Mouse (Mus musculus): ENCODE measurements around the gene Spef1. TPM values are rescaled to one million over a fixed set of nuclear protein-coding genes. Genes with fewer than 3 reads are reported as not detected.

Gene Spef1
- polyA plus RNA-seq, 1 experiment from 2014 or later: 1.2 TPM

DNA sequence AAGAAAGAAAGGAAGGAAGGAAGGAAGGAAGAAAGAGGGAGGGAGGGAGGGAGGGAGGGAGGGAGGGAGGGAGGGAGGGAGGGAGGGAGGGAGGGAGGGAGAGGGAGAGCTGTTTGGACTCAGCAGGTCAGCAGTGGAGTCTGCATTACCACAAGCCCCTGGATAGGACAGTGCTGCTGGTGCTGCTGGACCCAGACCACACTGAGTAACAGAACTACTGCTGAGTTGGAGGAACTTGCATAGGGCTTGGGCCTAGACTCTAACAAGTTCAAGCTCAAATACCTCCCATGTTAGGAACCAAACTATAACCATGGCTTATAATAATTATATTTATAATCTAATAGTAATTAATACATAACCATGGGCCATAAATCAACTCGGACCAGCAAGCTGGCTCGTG, 56.2 kb downstream of the Spef1 start:
- Histone ChIP-seq H3K36me3 (no peaks in the 10 kb centered on the region), H3K27ac (peak overlapping the region; percentile 70), H3K27me3 (0 out of 2 replicates have a peak, but pooled peaks cover 4% of the 10 kb centered on the region), H3K4me2 (no peak overlapping the region), H3K4me3 (replicated peaks) (no peak overlapping the region), H3K4me1 (replicated peaks) (peaks cover 91% of the 10 kb centered on the region), H3K9ac (no peak overlapping the region), H3K9me3 (replicated peaks) (no peaks in the 10 kb centered on the region)
- WGBS (ENCODE audit: insufficient replicate concordance): 86% methylated on average over 2 of the region's 2 CpGs
- ATAC-seq (ENCODE audit: low read depth) (no peak), DNase-seq (no peak)

DNA sequence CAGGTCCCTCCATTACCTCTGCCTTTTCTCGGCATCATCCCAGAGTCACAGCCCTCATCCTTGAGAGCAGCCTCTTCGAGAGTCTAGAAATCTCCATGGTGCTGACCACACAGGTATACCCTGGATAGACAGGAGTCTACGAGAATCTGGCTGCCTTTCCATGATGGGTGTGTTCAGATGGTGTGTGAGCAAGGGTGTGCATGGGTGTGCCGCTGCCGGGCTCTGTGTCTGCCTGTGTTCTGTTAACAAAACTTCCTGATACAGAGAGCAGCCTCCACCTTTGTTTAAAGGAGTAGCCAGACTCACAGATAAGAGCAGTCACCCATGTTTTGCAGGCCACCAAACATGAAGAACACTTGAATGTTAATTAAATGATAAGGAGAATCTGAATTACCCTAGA, 57.2 kb downstream of the Spef1 start:
- peak; percentile 70 for DNase-seq
- H3K27ac ChIP-seq: peak overlapping the region; percentile 86

DNA sequence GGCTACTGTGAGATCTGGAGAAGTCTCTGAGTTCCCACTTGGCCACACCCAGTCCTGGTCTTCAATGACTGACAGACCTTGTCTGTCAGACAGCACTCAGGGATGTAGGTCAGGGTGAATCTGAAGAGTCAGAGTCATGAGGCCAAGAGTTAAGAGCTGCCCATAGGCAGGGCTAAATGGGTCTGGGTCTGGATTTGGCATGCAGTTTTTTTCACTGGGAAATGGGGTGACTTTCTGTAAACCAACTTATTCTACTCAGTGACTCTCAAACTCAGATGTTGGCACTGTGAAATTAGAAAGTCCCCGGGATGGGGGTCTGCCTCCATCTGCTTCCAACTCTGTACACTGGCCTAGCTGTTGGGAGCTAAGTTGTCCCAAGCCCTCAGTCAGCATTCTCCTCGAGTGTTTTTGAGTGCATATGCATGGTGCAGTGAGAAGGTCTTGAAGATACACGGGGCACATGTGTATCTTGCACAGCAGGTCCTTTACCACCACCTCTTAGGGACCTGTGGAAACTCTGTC, 58.4 kb downstream of the Spef1 start:
- Histone ChIP-seq H3K27me3 (peaks cover 11% of the 10 kb centered on the region; the same call in 1 of the 2 replicates), H3K4me2 (peak overlapping the region; percentile 92), H3K9ac (peak overlapping the region; percentile 82; the same call in 1 of the 2 replicates), H3K36me3 (no peaks in the 10 kb centered on the region), H3K4me1 (replicated peaks) (peaks cover 83% of the 10 kb centered on the region), H3K9me3 (replicated peaks) (no peaks in the 10 kb centered on the region), H3K4me3 (replicated peaks) (peak overlapping the region; percentile 64), H3K27ac (peak overlapping the region; percentile 86)
- no peak for DNase-seq
- WGBS (ENCODE audit: insufficient replicate concordance): 61% methylated on average over 3 of the region's 3 CpGs
- no peak for ATAC-seq (ENCODE audit: low read depth)

More for the DNA sequence above, 57.2 kb downstream of the Spef1 start:
- ATAC-seq (ENCODE audit: low read depth): peak; percentile 80
- Histone ChIP-seq H3K4me3 (replicated peaks) (no peak overlapping the region), H3K27me3 (peaks cover 8% of the 10 kb centered on the region; the same call in 1 of the 2 replicates), H3K4me2 (peak overlapping the region; percentile 92), H3K4me1 (replicated peaks) (peaks cover 90% of the 10 kb centered on the region), H3K9me3 (replicated peaks) (no peaks in the 10 kb centered on the region), H3K9ac (peak overlapping the region; percentile 82), H3K36me3 (no peaks in the 10 kb centered on the region)
- 37% methylated on average over 5 of the region's 5 CpGs for WGBS (ENCODE audit: insufficient replicate concordance)

DNA sequence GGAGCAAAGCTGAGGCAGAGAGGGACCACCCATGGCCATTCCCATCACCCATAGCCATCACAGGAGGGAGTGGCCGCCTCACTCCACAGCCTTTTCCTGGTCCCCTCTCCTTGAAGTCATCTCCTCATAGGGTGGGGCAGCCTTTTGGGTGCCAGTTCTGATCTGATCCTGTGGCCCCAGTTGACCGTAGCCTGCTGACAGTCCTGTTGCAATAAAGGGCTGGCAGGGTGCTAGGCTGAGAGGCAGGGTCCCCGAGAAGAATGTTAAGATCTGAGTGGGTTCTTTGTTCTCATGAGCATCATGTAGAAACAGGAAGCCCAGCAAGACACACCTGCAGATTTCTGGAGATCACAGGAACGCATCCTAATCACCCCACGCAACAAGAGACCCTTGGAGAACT, 58.9 kb downstream of the Spef1 start:
- WGBS (ENCODE audit: insufficient replicate concordance): 67% methylated on average over 5 of the region's 5 CpGs
- peaks cover 78% of the 10 kb centered on the region for H3K4me1 ChIP-seq (replicated peaks)
- peak overlapping the region; percentile 82 for H3K9ac ChIP-seq
- H3K27me3 ChIP-seq: peaks cover 13% of the 10 kb centered on the region; the same call in 1 of the 2 replicates
- H3K4me2 ChIP-seq: peak overlapping the region; percentile 92
- peak overlapping the region; percentile 64 for H3K4me3 ChIP-seq (replicated peaks)
- peak overlapping the region; percentile 86 for H3K27ac ChIP-seq
- ATAC-seq (ENCODE audit: low read depth) (no peak), DNase-seq (no peak)
- no peaks in the 10 kb centered on the region for H3K36me3 ChIP-seq
- no peaks in the 10 kb centered on the region for H3K9me3 ChIP-seq (replicated peaks)

DNA sequence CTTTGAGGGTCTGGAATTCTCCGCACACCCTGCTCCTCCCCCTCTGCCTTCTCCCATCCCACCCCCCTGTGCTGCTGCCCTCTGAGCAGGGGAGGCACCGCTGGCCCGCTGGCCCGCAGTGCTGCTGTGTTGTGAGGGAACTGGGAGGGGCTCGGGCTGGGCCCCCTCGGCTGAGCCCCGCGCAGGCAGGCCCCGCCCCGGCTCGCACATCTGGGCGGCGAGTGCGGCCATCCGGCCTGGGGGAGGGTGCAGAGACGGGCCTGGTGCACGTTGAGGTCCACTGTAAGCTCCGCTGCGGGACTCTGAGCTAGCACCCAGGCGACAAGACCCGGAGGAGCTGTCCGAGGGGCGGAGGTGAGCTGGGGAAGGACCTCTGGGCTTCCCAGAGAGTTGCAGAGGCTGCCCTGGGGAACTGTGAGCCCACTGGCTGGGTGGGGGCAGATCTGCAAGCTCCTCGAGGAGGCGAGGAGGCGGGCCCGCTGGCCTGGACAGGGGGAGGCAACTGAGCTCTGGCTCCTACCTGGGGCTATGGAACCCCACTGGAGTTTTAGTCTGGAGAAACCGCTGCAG, 59.8 kb downstream of the Spef1 start, which contains the start of gene Hspa12b:
Gene Hspa12b (plus strand): TSS at position 120 of the 570 bp plus-strand sequence.
- Histone ChIP-seq H3K27ac (peak within 1 kb of the TSS; percentile 86), H3K9me3 (replicated peaks) (no peaks in the 10 kb centered on the region), H3K4me2 (peak within 1 kb of the TSS; percentile 92), H3K9ac (peak within 1 kb of the TSS; percentile 82), H3K4me3 (replicated peaks) (peak within 1 kb of the TSS; percentile 64), H3K27me3 (peaks cover 19% of the 10 kb centered on the region; the same call in 1 of the 2 replicates), H3K36me3 (no peaks in the 10 kb centered on the region), H3K4me1 (replicated peaks) (peaks cover 72% of the 10 kb centered on the region)
- under 1% methylated on average over 28 of the region's 28 CpGs for WGBS (ENCODE audit: insufficient replicate concordance)
- ATAC-seq (ENCODE audit: low read depth) (peak; percentile 85), DNase-seq (peak; percentile 64)

DNA sequence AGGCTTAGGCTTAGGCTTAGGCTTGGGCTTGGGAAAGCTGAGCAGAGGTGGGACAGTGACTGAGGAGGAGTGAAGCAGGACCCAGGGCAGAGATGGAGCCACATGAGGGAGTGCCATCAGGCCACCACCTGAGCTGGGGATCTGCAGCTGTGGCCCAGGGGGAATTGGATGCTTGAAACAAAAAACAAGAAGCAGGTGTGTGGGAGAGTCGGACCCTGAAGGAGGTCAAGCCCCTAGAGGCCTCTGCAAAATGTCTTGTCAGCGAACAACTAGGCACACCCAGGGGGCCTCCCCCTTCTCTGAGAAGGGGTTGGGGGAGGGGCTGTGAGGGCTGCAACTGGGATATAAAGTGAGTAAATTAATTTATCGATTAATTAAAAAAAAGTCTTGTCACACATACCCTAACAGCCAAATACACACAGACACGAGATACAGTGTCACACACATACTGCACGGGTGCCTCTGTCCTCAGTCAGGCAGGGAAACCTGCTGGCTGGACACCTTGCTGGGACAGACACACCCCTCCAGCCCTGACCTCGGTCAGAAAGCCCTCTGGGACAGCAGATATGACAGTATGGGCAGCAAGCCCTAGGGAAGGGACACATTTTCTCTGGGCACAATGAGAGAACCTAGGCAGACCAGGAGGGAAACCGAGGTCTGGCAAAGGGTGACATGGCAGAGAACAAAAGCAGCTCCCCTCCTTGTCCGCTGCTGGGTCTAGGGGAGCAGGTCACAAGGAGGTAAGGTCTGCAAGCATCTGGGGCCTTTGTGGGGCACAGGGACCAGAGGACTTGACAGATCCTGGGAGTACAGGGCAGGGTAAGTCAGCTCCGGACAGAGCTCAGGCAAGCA, 60.9 kb downstream of the Spef1 start:
- DNase-seq: no peak
- 51% methylated on average over 9 of the region's 9 CpGs for WGBS (ENCODE audit: insufficient replicate concordance)
- peak overlapping the region; percentile 92 for H3K4me2 ChIP-seq
- no peaks in the 10 kb centered on the region for H3K9me3 ChIP-seq (replicated peaks)
- no peak for ATAC-seq (ENCODE audit: low read depth)
- H3K4me3 ChIP-seq (replicated peaks): no peak overlapping the region
- H3K27ac ChIP-seq: peak overlapping the region; percentile 86
- H3K27me3 ChIP-seq: peaks cover 19% of the 10 kb centered on the region; the same call in 1 of the 2 replicates
- peak overlapping the region; percentile 82; the same call in 1 of the 2 replicates for H3K9ac ChIP-seq
- no peaks in the 10 kb centered on the region for H3K36me3 ChIP-seq
- H3K4me1 ChIP-seq (replicated peaks): peaks cover 61% of the 10 kb centered on the region

DNA sequence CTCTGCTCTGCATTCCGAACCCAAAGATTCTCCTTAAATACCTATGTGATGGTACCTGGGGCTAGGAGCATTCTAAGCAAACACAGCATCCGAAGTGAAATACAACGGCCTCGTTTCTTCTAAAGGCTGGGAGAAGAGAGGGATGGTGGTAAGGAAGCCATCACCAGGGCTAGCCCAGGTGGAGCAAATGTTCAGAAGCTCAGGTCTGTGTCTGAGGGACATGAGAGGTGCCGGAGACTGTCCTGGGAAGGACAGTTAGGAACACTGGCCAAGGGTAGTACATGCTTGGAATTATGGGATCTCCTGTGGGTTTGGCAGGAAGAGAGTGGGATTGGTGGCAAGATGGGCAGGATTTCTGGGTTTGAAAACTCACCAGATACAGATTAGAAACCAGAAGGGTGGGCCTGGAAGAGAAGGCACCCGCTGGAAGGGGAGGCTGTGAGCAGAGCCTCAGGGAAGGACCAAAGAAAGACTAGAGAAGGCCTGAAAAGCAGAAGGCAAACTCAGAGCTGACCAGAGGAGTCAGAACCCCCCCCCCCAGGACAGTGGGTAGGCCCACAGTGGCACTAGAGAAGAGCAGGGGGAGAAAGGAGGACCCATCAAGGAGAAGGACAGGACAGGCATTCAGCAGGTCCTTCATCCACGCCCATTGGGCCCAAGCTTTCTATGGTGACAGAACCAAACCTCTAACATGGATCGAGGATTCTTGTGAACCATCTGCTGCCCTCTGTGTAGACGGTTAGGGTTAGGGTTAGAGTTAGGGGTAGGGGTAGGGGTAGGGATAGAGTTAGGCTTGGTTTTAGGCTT, 61.7 kb downstream of the Spef1 start:
- peaks cover 19% of the 10 kb centered on the region; the same call in 1 of the 2 replicates for H3K27me3 ChIP-seq
- no peaks in the 10 kb centered on the region for H3K9me3 ChIP-seq (replicated peaks)
- H3K9ac ChIP-seq: peak overlapping the region; percentile 82; the same call in 1 of the 2 replicates
- H3K4me2 ChIP-seq: no peak overlapping the region
- peak overlapping the region; percentile 15; the same call in 1 of the 2 replicates for H3K27ac ChIP-seq
- H3K36me3 ChIP-seq: no peaks in the 10 kb centered on the region
- H3K4me1 ChIP-seq (replicated peaks): peaks cover 57% of the 10 kb centered on the region
- no peak overlapping the region for H3K4me3 ChIP-seq (replicated peaks)
- DNase-seq (no peak), ATAC-seq (ENCODE audit: low read depth) (no peak)
- WGBS (ENCODE audit: insufficient replicate concordance): 80% methylated on average over 9 of the region's 9 CpGs

DNA sequence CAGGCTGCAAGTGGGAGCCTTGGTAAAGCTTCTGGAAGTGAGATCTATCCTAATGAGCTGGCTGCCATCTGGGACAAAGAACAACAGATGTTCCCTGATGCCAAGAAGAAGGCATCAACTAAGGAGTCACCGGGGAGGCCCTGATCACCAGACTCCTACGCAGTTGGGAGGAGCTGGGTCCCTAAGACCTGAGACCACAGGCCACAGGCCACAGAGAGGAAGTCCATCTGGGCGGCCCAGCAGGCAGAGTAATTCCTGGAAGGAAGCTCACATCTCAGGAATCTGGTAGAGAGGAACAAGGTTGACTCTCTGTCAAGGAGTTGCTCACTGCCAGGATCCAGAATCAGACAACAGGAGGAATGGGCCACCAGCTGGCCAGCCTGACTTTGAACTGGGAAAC, 62.9 kb downstream of the Spef1 start:
- Histone ChIP-seq H3K9me3 (replicated peaks) (no peaks in the 10 kb centered on the region), H3K36me3 (no peaks in the 10 kb centered on the region), H3K27ac (no peak overlapping the region), H3K9ac (no peak overlapping the region), H3K4me2 (no peak overlapping the region), H3K4me3 (replicated peaks) (no peak overlapping the region), H3K27me3 (peaks cover 23% of the 10 kb centered on the region), H3K4me1 (replicated peaks) (peaks cover 46% of the 10 kb centered on the region)
- no peak for DNase-seq
- WGBS (ENCODE audit: insufficient replicate concordance): 31% methylated on average over 3 of the region's 3 CpGs
- no peak for ATAC-seq (ENCODE audit: low read depth)

Measured in liver, embryonic 13.5 days (tissue).